Mouse (Mus musculus): ENCODE measurements around the gene Rgs9bp. TPM values are rescaled to one million over a fixed set of nuclear protein-coding genes. Genes with fewer than 3 reads are reported as not detected.
"Not testable (repeated sequence)": the region's sequence is repeated elsewhere in the genome, so short reads cannot be mapped to it uniquely, and the experiment has no call there.

Gene Rgs9bp
- polyA plus RNA-seq, 1 experiment: not detected

- H3K4me3 ChIP-seq (ENCODE audit: insufficient read depth, low read length): peak overlapping the region; percentile 78
- TF ChIP-seq POLR2A (IDR thresholded peaks at IDR 0.05; ENCODE audit: borderline replicate concordance, low read depth, low read length) (no peak), CTCF (IDR thresholded peaks at IDR 0.05; ENCODE audit: low read depth, low read length) (no peak)
- H3K27ac ChIP-seq (ENCODE audit: insufficient read depth, low read depth, low read length): no peak overlapping the region
- peaks cover 8% of the 10 kb centered on the region for H3K4me1 ChIP-seq (ENCODE audit: control insufficient read depth, insufficient read depth, low read length)
These were observed 594 bp downstream of the Rgs9bp start for GRCm38 (mm10) chr7:35584786-35585190.

- Histone ChIP-seq H3K27ac (ENCODE audit: insufficient read depth, low read depth, low read length) (no peak overlapping the region), H3K4me1 (ENCODE audit: control insufficient read depth, insufficient read depth, low read length) (peaks cover 8% of the 10 kb centered on the region), H3K4me3 (ENCODE audit: insufficient read depth, low read length) (peak overlapping the region; percentile 78)
- TF ChIP-seq POLR2A (IDR thresholded peaks at IDR 0.05; ENCODE audit: borderline replicate concordance, low read depth, low read length) (no peak), CTCF (IDR thresholded peaks at IDR 0.05; ENCODE audit: low read depth, low read length) (no peak)
These were observed 1.2 kb downstream of the Rgs9bp start for GRCm38 (mm10) chr7:35584068-35584785.

GRCm38 (mm10) chr7:35583476-35584025 lies 1.8 kb downstream of the Rgs9bp start:
- TF ChIP-seq CTCF (IDR thresholded peaks at IDR 0.05; ENCODE audit: low read depth, low read length): no peak
- no peak for TF ChIP-seq POLR2A (IDR thresholded peaks at IDR 0.05; ENCODE audit: borderline replicate concordance, low read depth, low read length)
- Histone ChIP-seq H3K27ac (ENCODE audit: insufficient read depth, low read depth, low read length) (no peak overlapping the region), H3K4me1 (ENCODE audit: control insufficient read depth, insufficient read depth, low read length) (peaks cover 8% of the 10 kb centered on the region), H3K4me3 (ENCODE audit: insufficient read depth, low read length) (no peak overlapping the region)

GRCm38 (mm10) chr7:35582719-35583118 lies 2.7 kb downstream of the Rgs9bp start:
- Histone ChIP-seq H3K27ac (ENCODE audit: insufficient read depth, low read depth, low read length) (no peak overlapping the region), H3K4me3 (ENCODE audit: insufficient read depth, low read length) (no peak overlapping the region), H3K4me1 (ENCODE audit: control insufficient read depth, insufficient read depth, low read length) (peaks cover 7% of the 10 kb centered on the region)
- no peak for TF ChIP-seq CTCF (IDR thresholded peaks at IDR 0.05; ENCODE audit: low read depth, low read length)
- no peak for TF ChIP-seq POLR2A (IDR thresholded peaks at IDR 0.05; ENCODE audit: borderline replicate concordance, low read depth, low read length)

- H3K4me1 ChIP-seq (ENCODE audit: control insufficient read depth, insufficient read depth, low read length): no peaks in the 10 kb centered on the region
- H3K4me3 ChIP-seq (ENCODE audit: insufficient read depth, low read length): no peak overlapping the region
- TF ChIP-seq POLR2A (IDR thresholded peaks at IDR 0.05; ENCODE audit: borderline replicate concordance, low read depth, low read length): no peak
- peak; percentile 50; the same call in 1 of the 2 replicates for TF ChIP-seq CTCF (IDR thresholded peaks at IDR 0.05; ENCODE audit: low read depth, low read length)
- H3K27ac ChIP-seq (ENCODE audit: insufficient read depth, low read depth, low read length): no peak overlapping the region
These were observed 5.5 kb downstream of the Rgs9bp start for GRCm38 (mm10) chr7:35579849-35580248.

- not testable (repeated sequence) for H3K27ac ChIP-seq (ENCODE audit: insufficient read depth, low read depth, low read length); H3K4me1 ChIP-seq (ENCODE audit: control insufficient read depth, insufficient read depth, low read length); H3K4me3 ChIP-seq (ENCODE audit: insufficient read depth, low read length)
These were observed 14.5 kb downstream of the Rgs9bp start for GRCm38 (mm10) chr7:35570883-35571282.

GRCm38 (mm10) chr7:35569724-35570123 lies 15.7 kb downstream of the Rgs9bp start:
- H3K27ac ChIP-seq (ENCODE audit: insufficient read depth, low read depth, low read length); H3K4me1 ChIP-seq (ENCODE audit: control insufficient read depth, insufficient read depth, low read length); H3K4me3 ChIP-seq (ENCODE audit: insufficient read depth, low read length): not testable (repeated sequence)

GRCm38 (mm10) chr7:35565965-35566364 lies 19.4 kb downstream of the Rgs9bp start:
- H3K4me3 ChIP-seq (ENCODE audit: insufficient read depth, low read length); H3K27ac ChIP-seq (ENCODE audit: insufficient read depth, low read depth, low read length); H3K4me1 ChIP-seq (ENCODE audit: control insufficient read depth, insufficient read depth, low read length): not testable (repeated sequence)

- not testable (repeated sequence) for H3K27ac ChIP-seq (ENCODE audit: insufficient read depth, low read depth, low read length); H3K4me1 ChIP-seq (ENCODE audit: control insufficient read depth, insufficient read depth, low read length); H3K4me3 ChIP-seq (ENCODE audit: insufficient read depth, low read length)
These were observed 20.5 kb downstream of the Rgs9bp start for GRCm38 (mm10) chr7:35564872-35565271.

- Histone ChIP-seq H3K4me1 (ENCODE audit: control insufficient read depth, insufficient read depth, low read length) (no peaks in the 10 kb centered on the region), H3K27ac (ENCODE audit: insufficient read depth, low read depth, low read length) (no peak overlapping the region), H3K4me3 (ENCODE audit: insufficient read depth, low read length) (no peak overlapping the region)
- TF ChIP-seq CTCF (IDR thresholded peaks at IDR 0.05; ENCODE audit: low read depth, low read length) (no peak), POLR2A (IDR thresholded peaks at IDR 0.05; ENCODE audit: borderline replicate concordance, low read depth, low read length) (no peak)
These were observed 21.1 kb downstream of the Rgs9bp start for GRCm38 (mm10) chr7:35564067-35564865.
